Mouse (Mus musculus): Measurements from ENCODE around the gene Tvp23a. TPM values are rescaled to one million over a fixed set of nuclear protein-coding genes. Genes with fewer than 3 reads are reported as not detected.

Gene Tvp23a
- polyA plus RNA-seq, 1 experiment from 2014 or later = 38.9 TPM

Other genes starting within 250 kb of the Tvp23a start
- gene Emp2, start 133.4 kb downstream of the Tvp23a start, polyA plus RNA-seq (2014; fragmentation: Nextera tagmentation; extraction: Ambion mirVana) = 3.4 and 5.1 TPM in 2 replicates
- gene Tekt5, start 51.9 kb downstream of the Tvp23a start, polyA plus RNA-seq (2014; fragmentation: Nextera tagmentation; extraction: Ambion mirVana) = 2.7 and 2.9 TPM in 2 replicates
- 40.7 and 49.4 TPM in 2 replicates for gene Nubp1, start 35.4 kb downstream of the Tvp23a start, polyA plus RNA-seq (2014; fragmentation: Nextera tagmentation; extraction: Ambion mirVana)
- gene Ciita, start 32.7 kb upstream of the Tvp23a start, polyA plus RNA-seq (2014; fragmentation: Nextera tagmentation; extraction: Ambion mirVana) = 0.12 and 0.15 TPM in 2 replicates
- gene Dexi, start 95.7 kb upstream of the Tvp23a start, polyA plus RNA-seq (2014; fragmentation: Nextera tagmentation; extraction: Ambion mirVana) = 16.9 and 21.6 TPM in 2 replicates
- 50.2 and 65.6 TPM in 2 replicates for gene Clec16a, start 98.0 kb upstream of the Tvp23a start, polyA plus RNA-seq (2014; fragmentation: Nextera tagmentation; extraction: Ambion mirVana)

All from forebrain, embryonic 14.5 days (tissue).